In genomic region chr4:95346722-95347197, GRCm38 (mm10) we compare ENCODE assay signal across 10 mouse cellular contexts.
DNase-seq lines count a peak whose midpoint lies in the region; ATAC-seq and TF ChIP-seq lines count a peak whose summit lies in the region.
"Had no signal": no experiment of that assay in that cellular context is flagged by ENCODE, and none has a peak within 500 bp of the region (broad histone marks: within the 10 kb centered on the region; RNA-seq: fewer than 3 reads in every experiment).

No protein-coding gene starts in this region.

- peak; percentile 67 for ATAC-seq in hindbrain, embryonic 12.5 days (ENCODE audit: low FRiP score)
- peak; percentile 79 for ATAC-seq in forebrain, postnatal 0 days
- peak; percentile 56; the same call in 1 of the 2 replicates for ATAC-seq in lung, postnatal 0 days
- ATAC-seq in megakaryocyte-erythroid progenitor cell, adult 5-6 weeks (replicated peaks; ENCODE audit: low FRiP score, low TSS enrichment, poor library complexity, severe bottlenecking), result no peak

- H3K36me3 ChIP-seq in hindbrain, embryonic 12.5 days, result no peaks in the 10 kb centered on the region
- H3K36me3 ChIP-seq in hindbrain, embryonic 10.5 days, result no peaks in the 10 kb centered on the region
- no peaks in the 10 kb centered on the region for H3K36me3 ChIP-seq in forebrain, postnatal 0 days (ENCODE audit: insufficient read depth)
- H3K36me3 ChIP-seq in lung, postnatal 0 days (ENCODE audit: insufficient read depth, low read length), result no peaks in the 10 kb centered on the region
- H3K36me3 ChIP-seq: embryonic facial prominence, embryonic 12.5 days; liver, embryonic 13.5 days had no signal

- no peak overlapping the region for H3K4me2 ChIP-seq in hindbrain, embryonic 12.5 days (replicated peaks)
- H3K4me2 ChIP-seq in forebrain, postnatal 0 days (ENCODE audit: low read depth), result no peak overlapping the region
- H3K4me2 ChIP-seq in lung, postnatal 0 days (replicated peaks; ENCODE audit: low read depth, low read length), result no peak overlapping the region
- H3K4me2 ChIP-seq: embryonic facial prominence, embryonic 12.5 days; liver, embryonic 13.5 days had no signal

- H3K4me1 ChIP-seq in hindbrain, embryonic 12.5 days, result no peaks in the 10 kb centered on the region
- H3K4me1 ChIP-seq in hindbrain, embryonic 10.5 days (replicated peaks), result no peaks in the 10 kb centered on the region
- no peaks in the 10 kb centered on the region for H3K4me1 ChIP-seq in forebrain, postnatal 0 days (ENCODE audit: insufficient read depth)
- H3K4me1 ChIP-seq in lung, postnatal 0 days (ENCODE audit: insufficient read depth, low read depth, low read length), result peaks cover 4% of the 10 kb centered on the region; the same call in 1 of the 2 replicates
- H3K4me1 ChIP-seq: liver, embryonic 13.5 days had no signal

- TF ChIP-seq CTCF in forebrain, postnatal 0 days (IDR thresholded peaks at IDR 0.05; ENCODE audit: low read depth), result no peak
- no peak for TF ChIP-seq CTCF in lung, postnatal 0 days (IDR thresholded peaks at IDR 0.05)

- no peaks in the 10 kb centered on the region for H3K9me3 ChIP-seq in hindbrain, embryonic 12.5 days (replicated peaks)
- H3K9me3 ChIP-seq in hindbrain, embryonic 10.5 days, result no peaks in the 10 kb centered on the region
- no peaks in the 10 kb centered on the region for H3K9me3 ChIP-seq in forebrain, postnatal 0 days (ENCODE audit: low read length)
- no peaks in the 10 kb centered on the region for H3K9me3 ChIP-seq in lung, postnatal 0 days (ENCODE audit: low read length)
- H3K9me3 ChIP-seq: embryonic facial prominence, embryonic 12.5 days; liver, embryonic 13.5 days had no signal

- H3K4me3 ChIP-seq in hindbrain, embryonic 12.5 days, result no peak overlapping the region
- no peak overlapping the region for H3K4me3 ChIP-seq in hindbrain, embryonic 10.5 days
- H3K4me3 ChIP-seq in forebrain, postnatal 0 days (ENCODE audit: low read depth, low read length), result no peak overlapping the region
- H3K4me3 ChIP-seq in lung, postnatal 0 days (ENCODE audit: low read depth, low read length), result no peak overlapping the region
- H3K4me3 ChIP-seq: embryonic facial prominence, embryonic 12.5 days; liver, embryonic 13.5 days had no signal

- TF ChIP-seq EP300 in lung, postnatal 0 days (IDR thresholded peaks at IDR 0.05), result no peak

- no peak for DNase-seq in hindbrain, embryonic 10.5 days (ENCODE audit: low spot score)
- DNase-seq in forebrain, postnatal 0 days, result peak; percentile 74
- peak; percentile 33 to 42 for DNase-seq in kidney, postnatal 25 days
- DNase-seq in lung, postnatal 0 days (ENCODE audit: low spot score), result peak; percentile 18
- DNase-seq in gastrocnemius, postnatal 25 days, result no peak
- no peak for DNase-seq in T-cell, adult 2 months (ENCODE audit: low spot score)
- DNase-seq: liver, embryonic 13.5 days had no signal

- H3K27me3 ChIP-seq in hindbrain, embryonic 12.5 days, result no peaks in the 10 kb centered on the region
- H3K27me3 ChIP-seq in hindbrain, embryonic 10.5 days (ENCODE audit: insufficient read depth, poor library complexity, severe bottlenecking), result no peaks in the 10 kb centered on the region
- no peaks in the 10 kb centered on the region for H3K27me3 ChIP-seq in forebrain, postnatal 0 days (ENCODE audit: insufficient read depth, low read length)
- H3K27me3 ChIP-seq in lung, postnatal 0 days (replicated peaks; ENCODE audit: insufficient read depth, low read length), result no peaks in the 10 kb centered on the region
- H3K27me3 ChIP-seq: embryonic facial prominence, embryonic 12.5 days; liver, embryonic 13.5 days had no signal

- 56% methylated on average over 3 of the region's 3 CpGs for WGBS in hindbrain, embryonic 12.5 days
- WGBS in hindbrain, embryonic 10.5 days, result 82% methylated on average over 3 of the region's 3 CpGs
- WGBS in forebrain, postnatal 0 days, result 13% methylated on average over 3 of the region's 3 CpGs
- WGBS in lung, postnatal 0 days, result 30% methylated on average over 3 of the region's 3 CpGs

- H3K27ac ChIP-seq in hindbrain, embryonic 12.5 days, result no peak overlapping the region
- no peak overlapping the region for H3K27ac ChIP-seq in hindbrain, embryonic 10.5 days
- H3K27ac ChIP-seq in forebrain, postnatal 0 days (ENCODE audit: low read depth, low read length), result no peak overlapping the region
- no peak overlapping the region; the same call in 1 of the 2 replicates for H3K27ac ChIP-seq in lung, postnatal 0 days (ENCODE audit: low read length)
- H3K27ac ChIP-seq: embryonic facial prominence, embryonic 12.5 days; liver, embryonic 13.5 days had no signal

- H3K9ac ChIP-seq in hindbrain, embryonic 12.5 days, result no peak overlapping the region
- H3K9ac ChIP-seq in forebrain, postnatal 0 days, result no peak overlapping the region
- no peak overlapping the region for H3K9ac ChIP-seq in lung, postnatal 0 days (replicated peaks; ENCODE audit: low read depth)
- H3K9ac ChIP-seq: embryonic facial prominence, embryonic 12.5 days; liver, embryonic 13.5 days had no signal

Comparison
In these comparisons a context has a peak if more than half of its experiments do, and no peak if none do; other contexts are left out.
1. DNase-seq: peak in forebrain, postnatal 0 days (single experiment), kidney, postnatal 25 days (2 of 2) and lung, postnatal 0 days (single experiment); none in hindbrain, embryonic 10.5 days (single experiment), gastrocnemius, postnatal 25 days (single experiment) and T-cell, adult 2 months (single experiment).